Mouse (Mus musculus) heart, adult 2 months (tissue): ENCODE results near the gene Aunip.

ENCODE experiments used
- CTCF ChIP-seq: fragments of 200-600 bp; IDR thresholded peaks from 2 replicates; pipeline ENCODE4 v1.8.1; 2022; ENCODE audit warnings: antibody characterized with exemption, mild to moderate bottlenecking, moderate library complexity
- EP300 ChIP-seq: fragments of 200-500 bp; IDR thresholded peaks from 2 replicates; pipeline ENCODE4 v1.6.1; 2011; ENCODE audit warnings: low read depth, low read length, control low read depth; ENCODE audit not compliant: insufficient read depth
- POLR2A ChIP-seq: fragments of 200-500 bp; IDR thresholded peaks from 2 replicates; pipeline ENCODE4 v1.6.1; 2011; ENCODE audit warnings: mild to moderate bottlenecking, low read depth, low read length, control low read depth; ENCODE audit not compliant: insufficient read depth

DNA sequence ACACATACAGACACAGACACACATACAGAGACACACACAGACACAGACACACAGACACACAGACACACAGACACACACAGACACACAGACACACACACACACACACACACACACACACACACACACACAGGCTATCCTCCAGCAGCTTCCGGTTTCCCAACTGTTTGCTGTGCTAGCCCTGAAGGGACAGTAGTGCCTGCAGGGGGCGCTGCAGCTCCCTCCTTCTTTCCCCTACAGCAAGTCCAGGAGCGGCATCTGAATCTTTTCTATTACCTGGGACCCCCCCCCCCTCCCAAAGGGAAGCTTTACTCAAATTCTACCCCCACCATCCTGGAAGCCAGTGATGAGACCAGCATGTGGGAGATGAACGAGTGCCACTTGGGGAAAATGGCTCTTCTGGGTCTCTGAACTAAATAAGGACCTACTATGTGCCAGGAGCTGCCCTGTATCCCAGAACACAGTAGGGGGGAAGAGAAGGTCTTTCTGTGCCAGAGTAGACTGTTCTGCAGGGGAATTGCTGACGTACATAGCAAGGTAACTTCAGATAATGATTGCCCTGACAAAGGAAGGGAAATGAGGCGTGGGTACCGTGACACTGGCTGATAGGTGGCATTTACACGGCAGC, 45.3 kb downstream of the Aunip start:
- TF ChIP-seq POLR2A = no peak
- TF ChIP-seq CTCF = peak; percentile 54
- no peak for TF ChIP-seq EP300
